Mouse (Mus musculus): ENCODE results near the gene Slc45a1.

Gene Slc45a1

DNA sequence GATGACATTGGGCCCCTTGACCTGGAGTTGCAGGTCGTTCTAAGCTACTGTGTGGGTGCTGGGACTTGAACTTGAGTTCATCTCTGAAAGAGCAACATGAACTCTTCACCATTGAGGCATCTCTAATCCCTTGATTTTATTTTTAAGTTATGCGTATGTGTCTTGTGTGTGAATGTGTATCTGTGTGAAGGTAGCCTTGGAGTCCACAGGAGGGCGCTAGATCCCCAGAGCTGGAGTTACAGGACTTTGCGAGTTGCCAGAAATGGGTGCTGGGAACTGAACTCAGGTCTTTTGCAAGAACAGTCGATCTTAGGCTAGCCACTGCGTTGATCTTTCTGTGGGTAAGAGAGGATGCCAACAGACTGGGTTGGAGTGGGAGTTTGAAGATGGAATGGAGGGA, 4.5 kb upstream of the Slc45a1 start:
- no peak for DNase-seq

DNA sequence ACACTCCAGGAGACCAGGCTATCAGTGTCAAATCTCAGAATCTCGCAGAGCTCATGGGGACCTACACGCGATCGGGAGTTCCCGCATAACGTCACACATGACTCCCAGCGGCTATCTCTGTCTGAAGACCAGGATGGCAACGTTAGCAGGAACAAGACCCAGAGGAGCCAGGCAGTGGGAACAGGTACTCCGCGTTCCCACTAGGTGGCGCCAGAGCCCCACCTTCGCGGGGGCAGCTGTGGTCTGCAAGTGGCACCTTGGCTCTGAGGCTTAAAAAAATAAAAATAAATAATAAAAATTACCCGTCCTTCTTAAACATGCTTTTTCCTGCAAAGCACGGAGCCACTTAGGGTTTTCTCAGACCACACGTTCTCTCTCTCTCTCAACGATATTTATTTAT, 4.0 kb upstream of the Slc45a1 start:
- peak; percentile 75 for DNase-seq

DNA sequence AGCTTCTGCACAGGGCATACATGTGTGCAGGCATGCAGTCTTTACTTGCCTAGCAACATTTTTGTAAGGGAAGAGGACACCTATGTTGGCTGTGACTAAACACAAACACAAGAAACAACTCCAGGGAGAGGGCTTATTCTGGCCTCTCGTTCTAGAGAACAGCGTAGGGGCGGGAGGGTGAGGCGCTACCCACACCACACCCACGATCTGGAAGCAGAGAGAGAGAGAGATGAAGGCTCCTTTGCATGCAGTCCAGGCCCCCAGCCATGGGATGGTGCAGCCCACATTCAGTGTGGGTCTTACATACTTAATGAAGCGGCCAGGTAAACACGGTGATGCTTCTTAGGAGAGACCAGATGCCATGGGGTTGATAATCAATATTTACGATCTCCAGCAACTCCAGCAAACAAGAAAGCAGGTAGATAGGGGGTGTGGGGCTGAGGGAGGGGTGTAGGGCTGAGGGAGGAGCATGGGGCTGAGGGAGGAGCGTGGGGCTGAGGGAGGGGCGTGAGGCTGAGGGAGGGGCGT, 1.2 kb upstream of the Slc45a1 start:
- DNase-seq = no peak

DNA sequence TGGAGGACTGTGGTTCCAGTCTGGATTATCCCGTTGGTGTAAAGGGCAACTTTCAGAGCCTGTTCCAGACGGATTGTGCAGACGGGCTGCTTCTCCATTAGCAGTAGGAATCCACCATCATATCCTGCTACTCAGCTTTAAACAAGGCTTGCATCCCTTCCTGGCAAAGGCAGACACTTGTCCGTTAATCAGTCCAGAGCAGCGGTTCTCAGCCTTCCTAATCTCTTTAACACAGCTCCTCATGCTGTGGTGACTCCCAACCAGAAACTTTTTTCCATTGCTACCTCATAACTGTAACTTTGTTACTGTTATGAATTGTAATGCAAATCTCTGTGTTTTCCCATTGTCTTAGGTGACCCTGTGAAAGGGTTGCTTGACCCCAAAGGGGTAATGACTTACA, 2.6 kb downstream of the Slc45a1 start:
- DNase-seq = no peak

DNA sequence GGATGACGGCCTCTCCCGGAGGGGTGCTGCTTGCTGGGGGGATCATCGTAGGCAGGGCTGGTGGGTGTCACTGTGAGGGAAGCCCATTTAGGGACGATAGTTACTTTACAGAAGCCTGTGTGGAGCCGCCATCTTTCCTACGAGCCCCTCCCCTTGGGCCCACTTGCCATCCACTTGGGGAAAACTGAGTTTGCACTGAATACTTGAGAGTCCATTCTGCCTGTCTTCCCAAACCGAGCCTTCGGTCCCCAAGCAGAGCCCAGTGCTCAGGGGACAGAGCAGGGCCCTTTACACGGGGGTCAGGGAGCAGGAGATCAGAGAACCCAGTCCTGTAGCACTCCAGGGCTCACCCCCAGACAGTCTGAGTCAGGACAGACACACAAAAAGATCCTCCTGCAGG, 7.7 kb downstream of the Slc45a1 start:
- DNase-seq = no peak

DNA sequence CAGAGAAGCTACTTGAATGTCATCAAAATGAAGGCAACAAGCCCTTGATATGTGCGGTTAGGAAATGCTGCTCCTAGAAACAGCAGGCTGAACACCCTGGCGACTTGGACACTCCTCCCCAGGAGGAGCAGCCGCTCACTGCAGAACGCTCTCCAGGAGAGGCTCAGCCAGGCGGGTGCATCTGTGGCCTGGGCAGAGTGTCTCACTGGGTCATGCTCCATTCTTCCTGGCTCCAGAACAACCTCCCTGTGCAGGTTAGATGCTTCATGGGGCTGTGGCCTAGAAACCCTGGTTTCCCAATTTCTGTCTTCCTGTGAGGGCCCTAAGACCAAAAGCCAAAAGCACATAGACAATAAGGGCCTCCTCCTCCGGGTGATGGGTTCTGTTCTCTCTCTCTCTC, 15.3 kb downstream of the Slc45a1 start:
- DNase-seq = no peak

DNA sequence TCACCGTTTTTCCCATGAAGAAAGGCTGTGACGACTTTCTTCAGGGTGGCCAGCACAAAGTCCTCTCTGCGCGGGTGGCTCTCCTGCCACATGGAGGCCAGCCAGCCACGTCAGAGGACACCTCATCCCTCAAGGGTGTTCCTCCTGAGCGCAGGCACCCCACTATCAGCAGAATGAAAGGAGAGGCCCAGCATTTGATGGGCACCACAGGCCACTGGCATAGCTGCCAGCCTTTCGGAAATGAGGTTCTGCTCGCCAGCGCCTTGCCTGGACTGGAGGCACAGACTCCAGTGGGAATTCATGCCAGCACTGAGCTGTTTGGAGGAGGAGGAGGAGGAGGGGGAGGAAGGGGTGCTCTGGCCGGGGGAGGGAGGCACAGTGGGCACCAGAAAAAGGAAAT, 16.4 kb downstream of the Slc45a1 start:
- no peak for DNase-seq

DNA sequence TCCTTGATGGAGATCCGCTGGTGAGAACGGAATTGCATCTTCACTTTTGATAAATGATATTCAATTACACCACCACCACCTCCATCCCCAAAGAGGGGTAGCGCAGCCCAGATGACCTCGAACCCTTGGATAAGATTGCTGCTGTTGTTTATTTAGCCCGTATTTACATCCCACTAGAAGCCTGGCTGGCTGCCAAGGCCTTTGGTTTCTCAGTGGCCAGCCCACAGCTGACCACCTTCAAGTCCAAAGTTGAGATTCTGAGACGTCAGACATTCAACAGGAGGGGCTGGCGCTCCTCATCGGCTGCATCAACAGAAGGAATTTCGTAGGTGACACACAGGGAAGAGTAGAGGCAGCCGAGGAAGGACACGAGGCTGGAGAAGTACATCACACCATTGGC, 22.7 kb downstream of the Slc45a1 start:
- DNase-seq = no peak

DNA sequence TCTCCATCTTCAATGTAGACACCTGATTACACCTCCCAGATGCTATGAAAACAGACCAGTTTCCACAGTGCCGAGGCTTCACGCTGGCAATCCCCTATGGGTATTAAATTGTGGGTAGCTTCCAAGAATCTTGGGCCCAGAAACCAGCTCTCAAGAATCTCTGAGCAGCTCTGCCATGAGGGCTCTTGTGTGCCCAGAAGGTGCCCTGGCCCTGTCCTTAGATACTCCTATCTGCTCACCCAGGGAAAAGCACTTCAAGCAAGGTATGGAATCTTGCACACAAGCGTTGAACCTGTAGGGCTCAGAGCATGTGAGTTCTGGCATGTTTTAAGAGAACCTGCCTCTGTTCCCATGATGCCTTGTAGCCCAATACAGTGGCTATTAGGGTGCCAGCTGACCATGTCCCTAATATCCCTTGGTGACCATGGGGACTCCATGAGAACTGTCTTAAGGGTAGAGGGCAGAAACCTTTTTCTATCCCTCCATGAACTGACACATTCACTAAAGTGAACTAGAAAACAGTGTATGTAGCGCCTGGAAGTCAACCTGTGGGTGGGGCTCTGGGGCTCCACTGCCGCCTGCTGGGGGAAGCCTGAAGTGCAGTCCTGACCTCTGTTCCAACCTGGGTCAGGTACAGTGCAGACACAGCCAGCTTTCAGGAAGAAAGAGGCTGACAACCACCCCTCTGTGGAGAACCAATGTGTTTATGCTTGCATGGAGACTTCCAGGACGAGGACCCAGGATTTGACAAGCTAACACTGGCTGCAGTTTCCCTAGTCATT, 25.8 kb downstream of the Slc45a1 start:
- no peak for DNase-seq

DNA sequence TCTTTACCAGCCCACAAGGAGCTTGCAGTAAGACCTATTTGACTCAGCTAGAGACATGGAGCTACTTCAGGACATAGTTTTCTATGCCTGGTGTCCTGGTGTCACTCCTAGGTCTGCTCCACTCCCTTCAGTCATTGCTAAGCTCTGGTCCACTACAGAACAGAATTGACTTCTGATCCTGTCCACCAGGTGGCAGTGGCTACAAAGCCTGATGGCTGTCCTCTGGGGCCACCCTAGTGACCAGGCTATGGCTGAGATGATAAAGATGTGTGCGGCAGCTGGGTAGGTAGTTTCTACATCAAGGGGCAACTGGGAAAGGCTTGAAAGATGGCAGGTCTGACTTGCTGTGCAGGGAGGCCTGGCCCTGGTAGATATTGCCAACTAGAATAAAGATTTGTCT, 26.5 kb downstream of the Slc45a1 start:
- DNase-seq = peak; percentile 54

DNA sequence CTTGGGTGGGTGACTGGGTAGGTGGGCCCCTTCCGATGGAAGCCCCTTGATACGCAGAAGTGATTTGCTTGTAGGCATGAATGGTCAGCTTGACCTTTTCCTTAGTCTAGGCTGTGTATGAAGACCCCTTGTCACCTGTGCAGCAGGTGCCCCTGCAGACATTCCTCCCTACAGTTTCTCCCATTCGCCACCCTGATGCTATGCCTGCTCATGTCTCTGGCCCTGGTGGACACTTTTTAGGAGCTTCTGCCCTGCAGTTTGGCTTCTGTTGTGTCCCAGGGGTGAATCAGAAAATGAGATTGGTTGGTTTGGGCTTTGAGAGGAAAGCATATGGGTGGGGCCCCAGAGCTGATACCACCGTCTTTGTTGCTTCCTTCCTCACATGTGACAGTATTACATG, 27.0 kb downstream of the Slc45a1 start:
- DNase-seq = no peak

DNA sequence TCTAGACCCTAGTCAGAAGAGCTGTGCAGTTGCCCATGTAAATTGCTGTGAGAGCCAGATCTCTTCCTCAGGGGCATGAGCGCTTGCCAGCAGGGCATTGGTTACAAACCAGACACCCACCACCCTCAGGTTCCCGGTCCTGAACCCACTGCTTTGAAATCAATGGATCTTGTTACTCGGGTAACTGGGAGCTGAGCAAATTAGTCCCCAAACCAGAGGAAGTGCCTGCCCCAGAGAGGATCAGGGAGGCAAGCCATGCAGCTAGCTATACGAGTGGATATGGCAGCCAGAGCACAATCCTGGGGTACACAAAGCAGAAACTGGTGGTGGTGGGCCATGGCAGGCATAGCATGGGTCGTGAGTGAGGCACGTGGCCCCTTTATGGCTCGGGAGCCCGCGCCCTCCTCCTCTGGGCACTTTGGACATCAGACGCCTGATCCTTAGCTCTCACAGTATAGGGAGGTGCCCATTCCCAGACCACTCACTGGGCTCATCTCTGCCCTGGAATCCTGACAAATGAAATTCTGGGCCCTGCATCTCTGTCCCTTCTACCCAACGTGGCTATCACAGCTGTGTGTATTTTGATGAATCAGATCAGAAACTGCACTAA, 27.7 kb downstream of the Slc45a1 start:
- DNase-seq = no peak

DNA sequence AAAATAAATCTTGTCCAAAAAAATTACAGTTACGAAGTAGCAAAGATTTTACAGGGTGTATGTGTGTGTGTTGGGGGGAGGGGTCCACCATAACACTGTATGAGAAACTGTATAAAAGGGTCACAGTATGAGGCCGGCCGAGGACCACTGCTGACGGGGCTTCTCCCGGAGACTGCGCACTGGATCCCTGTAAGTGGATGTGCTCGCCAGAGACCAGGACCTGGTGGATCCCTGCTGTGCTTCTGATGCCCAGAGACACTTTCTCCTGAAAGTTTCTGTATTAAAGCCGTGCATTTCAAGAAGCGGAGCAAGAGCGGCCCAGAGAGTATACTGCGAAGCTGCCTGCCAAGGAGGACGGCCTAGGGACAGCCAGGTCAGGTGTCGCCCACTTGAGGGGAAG, 29.3 kb downstream of the Slc45a1 start:
- no peak for DNase-seq

DNA sequence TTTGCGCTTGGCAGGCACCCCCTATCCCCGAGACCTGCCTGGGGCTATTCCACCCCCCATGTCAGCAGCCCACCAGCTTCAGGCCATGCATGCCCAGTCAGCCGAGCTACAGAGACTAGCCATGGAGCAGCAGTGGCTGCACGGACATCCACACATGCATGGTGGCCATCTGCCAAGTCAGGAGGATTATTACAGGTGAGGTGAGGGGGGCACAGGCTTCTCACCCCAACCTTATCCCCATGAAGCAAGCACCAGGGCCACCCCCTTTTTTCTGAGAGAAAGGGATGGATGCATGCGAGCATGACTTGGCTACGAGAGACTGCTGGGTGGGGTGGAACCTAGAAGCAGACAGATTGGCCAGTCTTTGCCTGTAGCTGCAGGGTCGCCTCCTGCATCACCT, 33.0 kb downstream of the Slc45a1 start:
- DNase-seq = no peak

DNA sequence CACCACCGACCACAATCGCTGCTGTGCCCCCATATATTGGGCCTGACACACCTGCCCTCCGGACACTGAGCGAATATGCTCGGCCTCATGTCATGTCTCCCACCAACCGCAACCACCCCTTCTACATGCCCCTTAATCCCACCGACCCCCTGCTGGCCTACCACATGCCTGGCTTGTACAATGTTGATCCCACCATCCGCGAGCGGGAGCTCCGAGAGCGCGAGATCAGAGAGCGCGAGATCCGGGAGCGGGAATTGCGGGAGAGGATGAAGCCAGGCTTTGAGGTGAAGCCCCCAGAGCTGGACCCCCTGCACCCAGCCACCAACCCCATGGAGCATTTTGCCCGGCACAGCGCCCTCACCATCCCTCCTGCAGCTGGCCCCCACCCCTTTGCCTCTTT, 35.1 kb downstream of the Slc45a1 start:
- DNase-seq = no peak

DNA sequence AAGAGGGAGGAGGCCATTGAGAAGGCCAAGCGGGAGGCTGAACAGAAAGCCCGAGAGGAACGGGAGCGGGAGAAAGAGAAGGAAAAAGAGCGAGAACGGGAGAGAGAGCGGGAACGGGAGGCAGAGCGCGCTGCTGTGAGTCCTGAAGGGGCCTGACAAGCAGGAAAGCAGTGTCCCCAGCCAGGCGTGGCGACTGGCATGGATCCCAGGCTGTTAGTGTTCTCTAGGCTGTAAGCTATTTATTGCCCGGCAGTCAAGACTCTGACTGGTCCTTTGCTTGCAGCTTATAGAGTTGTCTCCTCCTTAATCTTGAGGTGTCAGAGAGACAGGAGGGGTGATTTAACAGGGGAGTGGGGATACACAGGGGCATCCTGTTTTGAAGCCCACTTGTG, 35.9 kb downstream of the Slc45a1 start:
- DNase-seq = no peak

DNA sequence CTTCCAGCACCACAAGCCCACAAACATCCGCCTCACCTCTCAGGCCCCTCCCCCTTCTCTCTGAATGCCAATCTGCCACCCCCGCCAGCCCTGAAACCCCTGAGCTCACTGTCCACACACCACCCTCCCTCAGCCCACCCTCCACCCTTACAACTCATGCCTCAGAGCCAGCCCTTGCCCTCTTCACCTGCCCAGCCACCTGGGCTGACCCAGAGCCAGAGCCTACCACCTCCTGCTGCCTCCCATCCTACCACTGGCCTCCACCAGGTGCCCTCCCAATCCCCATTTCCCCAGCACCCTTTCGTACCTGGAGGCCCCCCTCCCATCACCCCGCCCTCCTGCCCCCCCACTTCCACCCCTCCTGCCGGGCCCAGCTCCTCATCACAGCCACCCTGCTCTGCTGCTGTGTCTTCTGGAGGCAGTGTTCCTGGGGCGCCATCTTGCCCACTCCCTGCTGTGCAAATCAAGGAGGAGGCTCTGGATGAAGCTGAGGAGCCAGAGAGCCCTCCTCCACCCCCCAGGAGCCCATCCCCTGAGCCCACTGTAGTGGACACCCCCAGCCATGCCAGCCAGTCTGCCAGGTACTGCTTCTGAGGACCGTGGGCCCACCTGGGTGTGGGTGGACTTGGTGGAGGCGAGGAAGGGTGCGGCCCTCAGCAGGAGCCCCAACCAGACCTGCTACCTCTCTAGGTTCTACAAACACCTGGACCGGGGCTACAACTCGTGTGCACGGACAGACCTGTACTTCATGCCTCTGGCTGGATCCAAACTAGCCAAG, 36.5 kb downstream of the Slc45a1 start:
- no peak for DNase-seq

DNA sequence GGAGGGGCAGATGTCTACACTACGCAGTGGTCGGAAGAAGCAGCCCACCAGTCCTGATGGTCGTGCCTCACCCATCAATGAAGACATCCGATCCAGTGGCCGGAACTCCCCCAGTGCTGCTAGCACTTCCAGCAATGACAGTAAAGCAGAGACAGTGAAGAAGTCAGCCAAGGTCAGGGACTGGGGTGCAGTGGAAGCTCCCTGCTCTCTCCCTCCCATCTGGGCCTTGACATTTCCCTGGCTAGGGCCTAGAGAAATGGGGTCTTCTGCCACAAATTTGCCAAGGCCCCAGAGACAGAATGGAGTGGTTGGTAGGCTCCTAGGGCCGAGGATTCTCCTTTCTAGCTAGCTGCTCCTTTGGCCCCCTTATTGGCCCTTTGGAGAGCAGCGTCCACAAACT, 38.3 kb downstream of the Slc45a1 start:
- DNase-seq = no peak

DNA sequence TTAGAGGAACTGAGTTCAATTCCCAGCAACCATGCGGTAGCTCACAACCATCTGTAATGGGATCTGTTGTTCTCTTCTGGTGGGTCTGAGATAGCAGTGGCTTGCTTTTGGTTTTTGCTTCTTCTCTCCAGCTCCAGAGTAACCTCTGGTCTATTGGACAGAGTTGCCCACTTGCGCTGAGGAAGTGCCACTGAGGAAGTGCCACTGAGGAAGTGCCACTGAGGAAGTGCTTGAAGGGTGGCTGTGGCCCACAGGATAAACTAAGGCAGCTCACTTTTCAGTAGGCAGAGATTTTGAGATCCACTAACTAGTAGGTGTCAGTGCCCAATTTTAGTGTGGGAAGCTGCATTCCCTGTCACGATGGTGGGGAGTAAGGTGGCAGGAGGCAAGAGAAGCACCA, 43.3 kb downstream of the Slc45a1 start:
- DNase-seq = no peak

DNA sequence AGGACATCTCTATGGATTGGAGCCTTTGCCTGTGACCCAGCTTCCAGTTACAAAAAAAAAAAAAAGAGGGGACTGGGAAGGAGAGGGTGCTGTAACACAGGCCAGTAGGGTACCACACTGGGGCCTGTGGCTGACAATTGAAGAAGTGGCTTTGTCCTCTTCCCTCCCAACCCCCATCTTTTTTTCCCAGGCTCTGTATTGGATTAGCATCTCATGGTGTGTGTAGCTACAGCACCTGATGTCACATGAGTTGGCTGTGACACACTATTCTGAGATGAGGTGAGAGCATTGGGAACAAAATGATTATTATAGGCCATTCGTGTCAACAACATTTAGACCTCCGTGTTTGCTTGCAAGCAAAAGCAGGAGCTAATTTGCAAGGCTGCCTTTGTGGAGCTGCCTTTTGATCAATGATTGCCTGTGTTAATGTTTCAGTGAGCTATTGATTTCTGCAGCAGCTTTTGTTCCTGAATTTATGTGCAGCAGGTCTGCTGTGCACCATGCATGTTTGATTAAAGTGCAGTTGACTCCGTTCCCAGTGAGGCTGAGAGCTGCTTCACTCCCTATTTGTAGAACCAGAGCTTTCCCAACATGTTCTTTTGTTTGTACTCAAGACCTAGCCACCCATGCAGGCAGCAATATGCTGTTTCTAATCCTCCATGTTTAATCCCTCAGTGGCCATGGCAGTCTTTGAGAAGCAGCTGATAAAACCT, 45.4 kb downstream of the Slc45a1 start:
- peak; percentile 64 for DNase-seq

DNA sequence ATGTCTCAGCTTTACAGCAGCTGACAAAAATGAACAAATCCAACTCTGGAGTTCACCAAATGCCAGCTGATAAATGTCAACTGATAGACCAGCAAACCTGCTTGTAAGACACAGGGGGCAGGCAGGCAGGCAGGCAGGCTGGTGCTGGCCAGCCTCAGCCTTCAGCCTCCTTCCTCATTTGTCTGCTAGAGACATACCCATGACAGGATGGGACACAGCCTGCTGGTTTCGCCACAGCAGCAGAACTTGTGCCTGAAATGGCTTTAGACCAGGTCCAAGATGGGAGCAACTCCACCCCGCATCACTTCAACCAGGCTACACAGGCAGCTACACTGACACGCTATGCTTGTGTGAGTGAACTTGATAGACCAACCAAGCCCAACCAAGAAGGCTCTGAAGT, 46.2 kb downstream of the Slc45a1 start:
- DNase-seq = peak; percentile 72

DNA sequence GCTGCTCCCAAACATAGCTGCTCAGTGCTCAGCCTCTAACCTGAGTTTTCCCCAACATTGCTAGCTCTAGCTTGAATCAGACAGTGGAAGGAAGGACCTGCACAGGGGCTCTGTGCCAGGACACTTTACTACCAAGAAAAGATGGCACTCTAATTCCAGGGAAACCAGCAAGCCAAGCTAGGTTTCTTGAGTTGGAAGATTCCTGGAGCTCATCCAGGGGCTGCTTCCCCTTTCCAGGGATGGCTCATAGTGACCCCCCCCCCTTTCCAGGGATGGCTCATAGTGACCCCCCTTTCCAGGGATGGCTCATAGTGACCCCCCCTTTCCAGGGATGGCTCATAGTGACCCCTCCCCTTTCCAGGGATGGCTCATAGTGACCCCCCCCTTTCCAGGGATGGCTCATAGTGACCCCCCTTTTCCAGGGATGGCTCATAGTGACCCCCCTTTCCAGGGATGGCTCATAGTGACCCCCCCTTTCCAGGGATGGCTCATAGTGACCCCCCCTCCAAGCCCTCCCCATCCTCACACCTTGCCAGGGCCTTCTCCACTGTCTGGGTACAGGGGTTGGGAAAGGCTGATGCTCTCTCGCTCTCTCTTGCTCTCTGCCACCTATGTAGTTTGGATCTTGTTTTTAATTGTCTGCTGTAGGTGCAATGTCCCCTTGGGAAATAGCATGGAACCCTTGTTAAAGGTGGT, 48.5 kb downstream of the Slc45a1 start:
- DNase-seq = no peak

DNA sequence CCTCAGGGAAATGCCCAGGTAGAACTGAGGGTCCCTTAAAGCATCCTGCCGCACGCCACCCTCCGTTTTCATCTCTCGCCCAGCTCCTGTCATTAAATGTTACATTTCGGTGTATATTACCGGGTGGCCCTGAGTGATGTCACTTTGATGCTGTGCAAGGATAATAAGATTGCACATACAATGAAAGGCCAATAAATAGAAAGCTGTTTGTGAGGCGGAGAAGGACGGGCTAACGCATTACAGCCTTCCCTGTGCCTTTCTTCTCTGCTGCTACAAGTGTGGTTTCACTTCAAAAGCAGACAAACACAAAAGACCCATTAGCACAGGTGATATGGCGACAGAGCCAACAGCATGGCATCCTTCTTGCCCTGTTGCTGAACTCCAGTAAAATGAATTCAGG, 50.5 kb downstream of the Slc45a1 start:
- DNase-seq = no peak
